Mouse (Mus musculus) layer of hippocampus, adult 8-10 months (tissue): ENCODE data around the gene Ablim2. TPM values are rescaled to one million over a fixed set of nuclear protein-coding genes. Genes with fewer than 3 reads are reported as not detected.

Experiments used
- DNase-seq, 2 experiments: peaks; one replicate each; pipeline ENCODE4 v3.0.0; 2022; ENCODE audit warnings: low spot score in 2 of 2
- total RNA-seq, 4 experiments: library from RNA; stranded (reverse); gene quantifications; 2 replicates each; pipeline ENCODE4 v1.2.4; 2022

Ablim2 gene
- total RNA-seq, 4 experiments from 2014 or later, result 114 to 158 (median 135) TPM

- DNase-seq, result peak; percentile 72 to 85
These were observed 150.2 kb downstream of the Ablim2 start for GRCm38 (mm10) chr5:35907633-35908426.

- no peak for DNase-seq
These were observed 151.2 kb downstream of the Ablim2 start for GRCm38 (mm10) chr5:35908626-35909443.

- DNase-seq, result no peak
These were observed 158.1 kb downstream of the Ablim2 start for GRCm38 (mm10) chr5:35915629-35916300.

GRCm38 (mm10) chr5:35916666-35917065, 159.0 kb downstream of the Ablim2 start:
- DNase-seq, result no peak

GRCm38 (mm10) chr5:35918387-35918786, 160.7 kb downstream of the Ablim2 start:
- peak; percentile 62 to 66 for DNase-seq

- DNase-seq, result no peak
These were observed 162.4 kb downstream of the Ablim2 start for GRCm38 (mm10) chr5:35920076-35920475.

GRCm38 (mm10) chr5:35920557-35920956, 162.9 kb downstream of the Ablim2 start:
- no peak for DNase-seq

- DNase-seq, result no peak
These were observed 163.5 kb downstream of the Ablim2 start for GRCm38 (mm10) chr5:35921141-35921540.

- DNase-seq, result no peak
These were observed 164.0 kb downstream of the Ablim2 start for GRCm38 (mm10) chr5:35921595-35922254.

GRCm38 (mm10) chr5:35923448-35923847, 165.8 kb downstream of the Ablim2 start:
- no peak for DNase-seq

- DNase-seq, result peak; percentile 45 to 59
These were observed 167.5 kb downstream of the Ablim2 start for GRCm38 (mm10) chr5:35925171-35925634.

- no peak for DNase-seq
These were observed 168.8 kb downstream of the Ablim2 start for GRCm38 (mm10) chr5:35926511-35926910.

GRCm38 (mm10) chr5:35931296-35931695, 173.6 kb downstream of the Ablim2 start:
- no peak for DNase-seq

- DNase-seq, result no peak
These were observed 175.4 kb downstream of the Ablim2 start for GRCm38 (mm10) chr5:35933059-35933458.

Other genes starting within 250 kb of the Ablim2 start
- gene Cpz, start 232.2 kb upstream of the Ablim2 start, total RNA-seq, result under 1 TPM in 1 of 4 experiments, not detected in 3; 0.47 TPM
- gene Trmt44, start 182.8 kb upstream of the Ablim2 start, total RNA-seq, result 10 to 100 TPM in 1 of 4 experiments, 1 to 10 TPM in 3; 7.6 to 12.4 (median 8.7) TPM
- 10 to 100 TPM; 29.6 to 50.2 (median 41.7) TPM for gene Acox3, start 174.8 kb upstream of the Ablim2 start, total RNA-seq
- 10 to 100 TPM in 1 of 4 experiments, 1 to 10 TPM in 3; 4.8 to 11.1 (median 8.9) TPM for gene Htra3, start 78.1 kb upstream of the Ablim2 start, total RNA-seq
- gene Sh3tc1, start 17.9 kb upstream of the Ablim2 start, total RNA-seq, result 1 to 10 TPM; 1.9 to 3.8 (median 3.1) TPM
- 10 to 100 TPM; 26.1 to 37.1 (median 28.7) TPM for gene Afap1, start 135.4 kb downstream of the Ablim2 start, total RNA-seq